Mouse (Mus musculus): Measurements from ENCODE around the gene Pomc.
A peak's percentile ranks its signal among the peaks of the same experiment; 100 is the strongest.
"Not testable (repeated sequence)": the region's sequence is repeated elsewhere in the genome, so short reads cannot be mapped to it uniquely, and the experiment has no call there.

The Pomc gene

DNA sequence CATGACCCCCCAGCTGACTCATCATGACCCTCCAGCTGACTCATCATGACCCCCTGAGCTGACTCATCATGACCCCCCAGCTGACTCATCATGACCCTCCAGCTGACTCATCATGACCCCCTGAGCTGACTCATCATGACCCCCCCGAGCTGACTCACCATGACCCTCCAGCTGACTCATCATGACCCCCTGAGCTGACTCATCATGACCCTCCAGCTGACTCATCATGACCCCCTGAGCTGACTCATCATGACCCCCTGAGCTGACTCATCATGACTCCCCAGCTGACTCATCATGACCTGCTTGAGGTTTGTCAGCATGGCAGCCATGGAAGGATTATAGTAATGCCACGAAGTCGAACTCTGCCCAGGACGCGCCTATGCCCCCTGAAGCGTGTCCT is 18.4 kb downstream of the Pomc start:
- DNase-seq, result not testable (repeated sequence)

DNA sequence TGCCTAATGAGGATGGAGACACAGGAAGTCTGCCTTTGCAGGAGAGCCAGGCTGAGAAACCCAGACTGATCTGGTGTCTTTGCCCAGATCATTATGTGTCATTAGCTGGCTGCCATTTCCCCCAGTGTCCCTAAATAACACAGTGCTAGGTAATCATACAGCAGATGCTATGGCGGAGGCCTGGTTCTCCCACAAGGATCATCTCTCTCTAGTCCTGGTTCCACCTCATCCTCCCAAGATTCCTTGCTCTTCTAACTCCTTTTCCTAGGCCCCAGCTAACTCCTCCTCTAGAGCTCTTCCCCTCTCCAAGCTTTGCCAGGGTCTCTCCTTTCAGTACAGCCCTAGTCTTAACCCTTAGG is 26.2 kb downstream of the Pomc start:
- DNase-seq, result no peak

DNA sequence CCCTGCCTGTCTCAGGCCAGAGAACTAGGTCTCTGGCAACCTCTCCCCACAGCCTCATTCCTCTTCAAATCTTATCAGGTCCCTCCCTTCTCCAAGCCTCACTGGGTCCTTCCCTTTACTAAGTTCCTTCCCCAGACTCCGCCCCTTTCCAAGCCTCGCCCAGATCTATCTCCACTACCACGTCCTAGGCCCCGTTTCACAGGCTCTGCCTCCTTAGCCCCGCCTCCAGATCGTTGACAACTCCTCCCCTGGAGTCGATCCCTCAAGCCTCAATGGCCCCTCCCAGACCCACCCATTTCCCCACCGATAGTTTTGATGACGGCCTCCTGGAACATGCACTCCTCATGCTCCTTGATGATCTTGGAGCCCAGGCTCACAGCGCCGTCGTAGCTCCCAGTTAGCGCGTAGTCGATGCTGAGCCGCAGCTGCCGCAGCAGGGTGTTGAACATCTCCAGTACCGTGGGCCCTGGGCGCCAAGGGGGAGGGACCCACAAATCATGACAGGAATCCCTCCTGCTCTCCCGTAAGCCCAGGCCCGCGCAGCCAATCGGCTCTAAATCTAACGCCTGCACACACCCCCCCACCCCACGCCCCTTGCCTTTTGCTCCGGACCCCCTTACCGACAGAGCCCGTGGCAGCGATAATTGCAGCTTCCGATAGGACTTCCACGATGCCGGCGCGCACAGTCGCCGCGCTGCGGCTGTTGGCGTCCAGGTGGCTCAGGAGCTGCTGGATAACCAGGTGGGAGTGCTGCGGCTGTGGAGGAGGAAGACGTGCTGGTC is 26.8 kb downstream of the Pomc start:
- DNase-seq, result peak; percentile 92

- DNase-seq, result peak; percentile 63
Observed at GRCm38 (mm10) chr12:3982257-3982656, 27.5 kb downstream of the Pomc start.

DNA sequence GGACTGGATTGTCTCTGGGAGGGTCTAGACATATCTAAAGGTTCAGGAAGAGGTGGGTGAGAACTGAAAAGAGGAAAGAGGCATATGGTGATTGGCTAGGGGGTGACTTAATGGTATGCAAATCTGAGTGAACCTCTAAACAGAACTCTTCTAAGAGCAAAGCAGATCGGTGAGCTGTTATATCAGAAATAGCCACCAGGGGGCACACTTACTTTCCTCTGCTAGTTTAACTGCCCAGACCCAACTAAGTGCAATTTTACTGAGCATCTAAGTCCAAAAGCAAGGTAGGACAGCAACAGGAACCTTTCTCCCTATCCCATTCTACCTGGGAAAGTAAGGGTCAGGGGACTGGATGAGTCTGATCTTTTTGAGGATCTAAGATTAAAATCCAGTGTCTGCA is 29.0 kb downstream of the Pomc start:
- DNase-seq, result peak; percentile 71

- DNase-seq, result no peak
Observed at GRCm38 (mm10) chr12:3984446-3984845, 29.7 kb downstream of the Pomc start.

GRCm38 (mm10) chr12:3989943-3990342 is 35.2 kb downstream of the Pomc start:
- DNase-seq, result no peak

GRCm38 (mm10) chr12:3991047-3991446 is 36.3 kb downstream of the Pomc start:
- DNase-seq, result no peak

GRCm38 (mm10) chr12:3996749-3997148 is 42.0 kb downstream of the Pomc start:
- no peak for DNase-seq

DNA sequence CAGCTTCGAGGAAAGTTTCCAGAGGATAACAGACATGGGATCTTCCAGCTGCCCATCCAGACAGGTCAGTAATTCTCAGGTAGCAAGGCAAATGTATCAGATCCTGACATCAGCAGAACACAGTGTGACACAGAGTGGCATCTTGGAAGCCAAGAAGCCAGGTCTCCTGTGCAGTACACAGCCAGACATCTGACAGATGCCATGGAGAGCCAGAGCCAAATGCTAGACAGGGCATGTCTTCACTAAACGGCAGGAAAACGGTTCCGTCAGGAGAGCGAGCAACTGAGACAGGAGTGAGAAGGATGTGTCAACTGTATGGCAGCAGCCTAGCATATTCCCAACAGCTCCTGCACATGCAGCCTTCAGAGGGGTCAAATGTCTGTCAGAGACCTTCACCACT is 45.7 kb downstream of the Pomc start:
- DNase-seq, result no peak

DNA sequence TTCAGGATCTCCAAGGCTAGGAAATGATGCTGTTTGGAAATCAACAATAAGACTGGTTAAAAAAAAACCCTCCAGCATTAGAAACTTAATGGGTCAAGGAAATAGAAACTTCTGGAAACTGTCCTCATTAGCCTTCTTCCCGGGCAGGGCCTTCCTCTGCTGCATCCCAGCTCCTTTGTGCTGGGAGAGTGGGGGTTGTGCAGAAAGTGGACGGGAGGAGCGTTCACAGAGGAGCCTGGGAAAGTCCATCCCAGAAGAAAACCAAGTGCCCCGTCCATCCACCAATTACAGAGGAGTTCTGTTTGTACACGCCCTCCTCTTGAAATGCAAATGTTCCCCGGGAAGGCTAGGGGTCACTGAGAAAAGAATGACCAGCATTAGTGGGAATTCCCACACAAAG is 49.9 kb downstream of the Pomc start:
- DNase-seq, result no peak

DNA sequence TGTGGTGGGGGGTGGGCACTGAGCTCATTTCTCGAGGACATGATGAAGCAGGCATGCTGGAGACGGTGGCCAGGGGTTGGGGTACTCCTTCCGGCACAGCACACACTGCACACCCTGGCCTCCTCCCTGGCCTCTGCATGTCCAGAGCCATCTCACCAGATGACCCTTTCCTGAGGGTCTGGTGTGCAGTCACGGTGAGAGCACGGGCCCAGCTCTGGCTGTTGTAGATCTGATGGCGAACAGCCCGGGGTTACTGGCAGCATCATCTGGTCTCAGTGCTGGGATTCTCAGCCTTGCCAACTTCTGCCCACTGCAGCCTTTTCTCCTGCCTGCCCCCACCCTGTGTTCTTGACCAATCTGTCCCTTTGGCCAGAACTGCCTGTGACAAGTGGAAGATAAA is 51.3 kb downstream of the Pomc start:
- peak; percentile 69 for DNase-seq

DNA sequence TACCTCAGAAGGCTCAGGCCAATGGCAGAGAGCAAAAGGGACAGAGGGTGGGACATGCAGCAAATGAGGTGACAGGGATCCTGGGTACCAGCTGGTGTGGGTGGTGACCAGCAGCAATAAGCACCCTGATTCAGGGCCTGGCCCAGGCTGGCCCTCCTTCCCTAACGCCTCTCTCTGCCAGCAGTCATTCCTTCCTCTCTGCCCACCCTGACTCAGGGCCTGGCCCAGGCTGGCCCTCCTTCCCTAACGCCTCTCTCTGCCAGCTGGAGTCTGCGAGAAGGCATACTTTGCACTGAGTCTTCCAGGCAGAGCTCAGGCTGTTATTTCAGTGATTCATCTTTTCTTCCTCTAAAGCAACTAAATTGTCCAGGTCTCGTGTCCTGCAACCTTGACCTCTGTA is 52.4 kb downstream of the Pomc start:
- peak; percentile 49 for DNase-seq

GRCm38 (mm10) chr12:4007766-4008165 is 53.0 kb downstream of the Pomc start:
- DNase-seq, result no peak

GRCm38 (mm10) chr12:4008731-4009130 is 54.0 kb downstream of the Pomc start:
- no peak for DNase-seq
